Mouse (Mus musculus) right cerebral cortex, postnatal 10 days (tissue): ENCODE results near the gene Drc1.
A peak's percentile ranks its signal among the peaks of the same experiment; 100 is the strongest.

Experiments
- DNase-seq, 2 experiments: peaks; one replicate each; pipeline ENCODE4 v3.0.0; 2021; ENCODE audit warnings: low spot score in 2 of 2

The Drc1 gene

GRCm38 (mm10) chr5:30287106-30287882, 6.1 kb downstream of the Drc1 start:
- no peak for DNase-seq

GRCm38 (mm10) chr5:30340815-30341214, 59.6 kb downstream of the Drc1 start:
- no peak for DNase-seq

- no peak for DNase-seq
These were observed 60.6 kb downstream of the Drc1 start for GRCm38 (mm10) chr5:30341601-30342365.

- no peak for DNase-seq
These were observed 61.4 kb downstream of the Drc1 start for GRCm38 (mm10) chr5:30342601-30343015.

- DNase-seq: peak; percentile 65 to 77
These were observed 61.9 kb downstream of the Drc1 start for GRCm38 (mm10) chr5:30343107-30343506.

GRCm38 (mm10) chr5:30343886-30344285, 62.7 kb downstream of the Drc1 start:
- no peak for DNase-seq

GRCm38 (mm10) chr5:30353605-30354004, 72.4 kb downstream of the Drc1 start:
- no peak for DNase-seq

GRCm38 (mm10) chr5:30355114-30355513, 73.9 kb downstream of the Drc1 start:
- DNase-seq: no peak

GRCm38 (mm10) chr5:30355559-30356159, 74.5 kb downstream of the Drc1 start:
- DNase-seq: no peak

- DNase-seq: no peak
These were observed 75.5 kb downstream of the Drc1 start for GRCm38 (mm10) chr5:30356647-30357046.

GRCm38 (mm10) chr5:30358436-30359099, 77.4 kb downstream of the Drc1 start:
- no peak for DNase-seq

- no peak for DNase-seq
These were observed 86.2 kb downstream of the Drc1 start for GRCm38 (mm10) chr5:30367405-30367804.

GRCm38 (mm10) chr5:30369426-30369825, 88.2 kb downstream of the Drc1 start:
- DNase-seq: peak; percentile 58 to 64

- DNase-seq: no peak
These were observed 101.7 kb downstream of the Drc1 start for GRCm38 (mm10) chr5:30382876-30383275.

- no peak for DNase-seq
These were observed 106.5 kb downstream of the Drc1 start for GRCm38 (mm10) chr5:30387726-30388125.

- DNase-seq: no peak
These were observed 108.6 kb downstream of the Drc1 start for GRCm38 (mm10) chr5:30389836-30390235.

GRCm38 (mm10) chr5:30391473-30391872, 110.3 kb downstream of the Drc1 start:
- peak; percentile 58 to 78 for DNase-seq

GRCm38 (mm10) chr5:30400521-30400920, 119.3 kb downstream of the Drc1 start:
- DNase-seq: no peak

- peak; percentile 45 to 58 for DNase-seq
These were observed 120.0 kb downstream of the Drc1 start for GRCm38 (mm10) chr5:30401165-30401564.

- peak; percentile 56 to 58 for DNase-seq
These were observed 125.7 kb downstream of the Drc1 start for GRCm38 (mm10) chr5:30406876-30407275.

GRCm38 (mm10) chr5:30411524-30411923, 130.3 kb downstream of the Drc1 start:
- DNase-seq: no peak

GRCm38 (mm10) chr5:30415381-30415780, 134.2 kb downstream of the Drc1 start:
- DNase-seq: no peak
